Comparison of ENCODE assay signal across 7 mouse cellular contexts in the genomic region with DNA sequence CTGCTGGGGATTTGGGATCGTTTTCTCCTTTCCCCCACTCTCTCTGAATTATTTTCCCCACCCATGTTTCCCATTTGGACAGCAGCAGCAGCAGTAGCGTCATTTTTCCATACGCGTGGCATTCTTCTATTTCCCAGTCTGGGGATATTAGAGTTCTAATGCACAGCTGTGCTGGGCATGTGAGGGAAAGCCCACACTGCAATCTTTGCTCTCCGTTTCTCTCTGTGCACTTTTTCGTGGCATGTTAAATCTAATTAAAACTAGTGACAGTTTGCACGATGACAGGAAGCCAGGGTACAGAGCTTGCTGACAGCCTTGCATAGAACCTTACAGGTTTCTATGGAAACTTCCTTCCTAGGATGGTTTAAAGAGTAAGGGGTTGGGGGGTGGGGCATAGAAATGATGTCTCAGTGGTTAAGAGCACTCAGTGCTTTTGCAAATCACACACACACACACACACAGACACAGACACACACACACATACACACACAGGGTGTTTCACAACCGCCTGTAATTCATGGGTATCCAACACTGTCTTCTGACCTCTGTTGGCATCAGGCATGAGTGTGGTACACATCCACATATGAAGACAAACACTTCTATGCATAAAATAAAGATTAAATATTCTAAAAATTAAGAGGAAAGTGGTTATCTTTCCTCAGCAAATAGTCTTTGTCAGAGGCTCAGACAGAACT. TPM values are rescaled to one million over a fixed set of nuclear protein-coding genes. Genes with fewer than 3 reads are reported as not detected.
DNase-seq lines count a peak whose midpoint lies in the region; ATAC-seq lines count a peak whose summit lies in the region.

No protein-coding gene starts in this region.

- H3K4me3 ChIP-seq in brown adipose tissue, adult 24 weeks (ENCODE audit: insufficient read depth, low read depth, low read length) = peak overlapping the region; percentile 78
- H3K4me3 ChIP-seq in forebrain, embryonic 14.5 days (ENCODE audit: low read depth, low read length) = no peak overlapping the region
- H3K4me3 ChIP-seq in macrophage (ENCODE audit: inconsistent target) = peak overlapping the region; percentile 84

- 77% methylated on average over 8 of the region's 8 CpGs for WGBS in forebrain, embryonic 14.5 days
- WGBS in macrophage (ENCODE audit: missing documents) = 83% methylated on average over 8 of the region's 8 CpGs

- H3K9ac ChIP-seq in forebrain, embryonic 14.5 days (ENCODE audit: low read length) = no peak overlapping the region

- H3K36me3 ChIP-seq in forebrain, embryonic 14.5 days (ENCODE audit: control insufficient read depth, insufficient read depth, low read length) = no peaks in the 10 kb centered on the region
- H3K36me3 ChIP-seq in macrophage (ENCODE audit: inconsistent target) = no peaks in the 10 kb centered on the region

- H3K4me2 ChIP-seq in forebrain, embryonic 14.5 days (ENCODE audit: low read length) = no peak overlapping the region

- 0 out of 2 replicates have a peak, but pooled peaks have one; percentile 40 for ATAC-seq in forebrain, embryonic 14.5 days

- H3K79me2 ChIP-seq in macrophage (ENCODE audit: inconsistent target) = peaks cover 52% of the 10 kb centered on the region

- H3K9me3 ChIP-seq in forebrain, embryonic 14.5 days (replicated peaks; ENCODE audit: control insufficient read depth, low read length) = no peaks in the 10 kb centered on the region

- 0 out of 2 replicates have a peak, but pooled peaks cover 3% of the 10 kb centered on the region for H3K4me1 ChIP-seq in brown adipose tissue, adult 24 weeks (ENCODE audit: control insufficient read depth, insufficient read depth, insufficient read length, low read length)
- no peaks in the 10 kb centered on the region for H3K4me1 ChIP-seq in forebrain, embryonic 14.5 days (ENCODE audit: control insufficient read depth, insufficient read depth, low read length)

- H3K27me3 ChIP-seq in forebrain, embryonic 14.5 days (replicated peaks; ENCODE audit: control insufficient read depth, insufficient read depth, low read length) = no peaks in the 10 kb centered on the region

- DNase-seq in layer of hippocampus, adult 9-11 months = peak; percentile 21
- DNase-seq in layer of hippocampus, postnatal 36 days = no peak
- DNase-seq in forebrain, embryonic 14.5 days (ENCODE audit: low spot score) = no peak
- no peak for DNase-seq in cerebellum, adult 18-20 months
- no peak for DNase-seq in urinary bladder, postnatal 14 days (ENCODE audit: low spot score)

- peak overlapping the region; percentile 85 for H3K27ac ChIP-seq in brown adipose tissue, adult 24 weeks (replicated peaks; ENCODE audit: low read depth, low read length)
- H3K27ac ChIP-seq in forebrain, embryonic 14.5 days (ENCODE audit: low read depth, low read length) = peak overlapping the region; percentile 27; the same call in 1 of the 2 replicates
- peak overlapping the region; percentile 94 for H3K27ac ChIP-seq in macrophage

RNA-seq across cellular contexts. Expression of a gene that starts 3.0 kb away (rescaled TPM):
- 1 to 10 TPM; 5.1 to 7.0 TPM for total RNA-seq in layer of hippocampus, postnatal 36 days (2021)
- polyA plus RNA-seq in brown adipose tissue, adult 24 weeks (2012; ENCODE audit: insufficient read depth, insufficient read length, missing spikeins) = 6.2 and 7.6 TPM in 2 replicates
- 1.2 and 1.3 TPM in 2 replicates for polyA plus RNA-seq in forebrain, embryonic 14.5 days (2014; fragmentation: Nextera tagmentation; extraction: Ambion mirVana)
- 10 to 100 TPM in 7 of 26 experiments, 1 to 10 TPM in 15, under 1 TPM in 4; 0.60 to 42.3 (median 4.2) TPM for total RNA-seq in macrophage (2018; cell fraction: chromatin; rRNA removed)
- total RNA-seq in macrophage (2018; cell fraction: cytosol; rRNA removed) = 10 to 100 TPM in 14 of 26 experiments, 1 to 10 TPM in 12; 6.5 to 36.9 (median 14.3) TPM
- total RNA-seq in macrophage (2018; cell fraction: nucleus; rRNA removed) = 10 to 100 TPM in 13 of 26 experiments, 1 to 10 TPM in 13; 3.4 to 48.4 (median 9.7) TPM
- polyA plus RNA-seq in macrophage (2018) = 16.9 to 30.2 TPM (median 26.1 TPM) in 3 replicates

RNA-seq across cellular contexts. Expression of a gene that starts 34.7 kb away (rescaled TPM):
- 10 to 100 TPM; 15.7 to 16.5 TPM for total RNA-seq in layer of hippocampus, postnatal 36 days (2021)
- polyA plus RNA-seq in brown adipose tissue, adult 24 weeks (2012; ENCODE audit: insufficient read depth, insufficient read length, missing spikeins) = 0.38 TPM in 1 of 2 replicates, not detected in the other
- 2.5 and 2.8 TPM in 2 replicates for polyA plus RNA-seq in forebrain, embryonic 14.5 days (2014; fragmentation: Nextera tagmentation; extraction: Ambion mirVana)
- 10 to 100 TPM in 10 of 26 experiments, 1 to 10 TPM in 16; 1.7 to 33.6 (median 9.2) TPM for total RNA-seq in macrophage (2018; cell fraction: chromatin; rRNA removed)
- 10 to 100 TPM in 12 of 26 experiments, 1 to 10 TPM in 14; 3.2 to 22.9 (median 8.2) TPM for total RNA-seq in macrophage (2018; cell fraction: cytosol; rRNA removed)
- total RNA-seq in macrophage (2018; cell fraction: nucleus; rRNA removed) = 10 to 100 TPM in 16 of 26 experiments, 1 to 10 TPM in 10; 2.5 to 38.9 (median 11.4) TPM
- polyA plus RNA-seq in macrophage (2018) = 9.9 to 16.8 TPM (median 15.2 TPM) in 3 replicates

Comparison
In these comparisons a context has a peak if more than half of its experiments do, and no peak if none do; other contexts are left out.
1. H3K27ac ChIP-seq: peak in every context shown above with its lines; median percentile 94 in macrophage; 85 in brown adipose tissue, adult 24 weeks; 27 in forebrain, embryonic 14.5 days.